Mouse (Mus musculus) hindbrain, postnatal 0 days (tissue): ENCODE data around the gene Sema3a. TPM values are rescaled to one million over a fixed set of nuclear protein-coding genes. Genes with fewer than 3 reads are reported as not detected.
A peak's percentile ranks its signal among the peaks of the same experiment; 100 is the strongest.

ENCODE experiments used
- ATAC-seq: fragments of 200-750 bp; cut with Nextera tagmentation; 2 replicates; pipeline ENCODE4 v1.8.0; 2017; ENCODE audit warnings: mild to moderate bottlenecking, moderate TSS enrichment, moderate library complexity
- DNase-seq: peaks from one replicate; pipeline ENCODE4 v3.0.0-alpha.2; 2015; ENCODE audit warnings: low spot score
- H3K27ac ChIP-seq: fragments of 300-500 bp; sonication (generic); 2 replicates; pipeline ENCODE4 v1.5.1; 2014; ENCODE audit warnings: mild to moderate bottlenecking
- H3K27me3 ChIP-seq: fragments of 300-500 bp; sonication (generic); 2 replicates; pipeline ENCODE4 v1.6.1; 2014; ENCODE audit warnings: low read length, mixed read lengths; ENCODE audit not compliant: insufficient read depth
- H3K36me3 ChIP-seq: fragments of 300-500 bp; sonication (generic); 2 replicates; pipeline ENCODE4 v1.6.1; 2014; ENCODE audit warnings: low read length, mixed read lengths; ENCODE audit not compliant: insufficient read depth
- H3K4me1 ChIP-seq: fragments of 300-500 bp; sonication (generic); 2 replicates; pipeline ENCODE4 v1.6.1; 2014; ENCODE audit warnings: antibody characterized with exemption, low read length, mixed read lengths; ENCODE audit not compliant: insufficient read depth
- H3K4me2 ChIP-seq: fragments of 300-500 bp; sonication (generic); 2 replicates; pipeline ENCODE4 v1.6.1; 2014; ENCODE audit warnings: low read depth, mild to moderate bottlenecking, low read length, moderate library complexity, mixed read lengths
- H3K4me3 ChIP-seq: fragments of 300-500 bp; sonication (generic); 2 replicates; pipeline ENCODE4 v1.5.1; 2014; ENCODE audit warnings: low read length
- H3K9ac ChIP-seq: fragments of 300-500 bp; sonication (generic); replicated peaks from 2 replicates; pipeline ENCODE4 v1.6.1; 2014; ENCODE audit warnings: mild to moderate bottlenecking, low read length, moderate library complexity, mixed read lengths
- H3K9me3 ChIP-seq: fragments of 300-500 bp; sonication (generic); 2 replicates; pipeline ENCODE4 v1.6.1; 2016; ENCODE audit warnings: low read length, mixed read lengths
- CTCF ChIP-seq: IDR thresholded peaks from 2 replicates; pipeline ENCODE4 v1.5.1; 2016; ENCODE audit warnings: antibody characterized with exemption, control low read depth, low read depth
- WGBS: fragments of 180-500 bp; shearing (Covaris S2); extraction: QIAGEN DNeasy Blood & Tissue Kit; methylation state at CpG from one replicate; pipeline ENCODE4 v1.1.7; 2014; 5-methylcytosine and 5-hydroxymethylcytosine counted together
- polyA plus RNA-seq: library from polyadenylated mRNA; unstranded; fragments of >200 nt; fragmentation: Nextera tagmentation; extraction: Ambion mirVana; gene quantifications from 2 replicates; pipeline ENCODE4 v1.2.1, GENCODE M21; 2015
- total RNA-seq: library from RNA; depleted of rRNA; stranded (reverse); fragments of >200 nt; gene quantifications from 2 replicates; pipeline ENCODE4 v1.2.3, GENCODE M21; 2014

Sema3a gene
- total and polyA plus RNA-seq, 2 experiments from 2014 or later, result 16.3 to 32.3 TPM

DNA sequence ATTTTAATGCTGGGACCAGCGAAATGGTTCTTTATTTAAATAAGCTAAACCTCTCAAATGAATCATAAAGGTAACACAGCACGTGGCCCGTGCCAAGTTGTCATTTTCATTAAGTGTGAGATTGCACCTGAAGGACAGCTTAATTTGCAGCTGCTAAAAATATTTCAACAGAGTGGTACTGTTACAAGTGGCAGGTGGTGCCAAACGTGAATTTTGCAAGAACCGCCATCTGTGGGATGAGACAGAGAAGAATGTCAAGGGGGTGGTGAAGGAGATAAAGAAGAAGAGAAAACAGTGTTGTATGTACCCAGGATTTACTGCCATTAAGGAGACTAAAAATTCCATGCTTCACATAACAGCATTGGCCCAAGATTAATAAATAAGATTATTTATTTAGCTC, 423.9 kb downstream of the Sema3a start:
- H3K4me3 ChIP-seq, result no peak overlapping the region
- no peaks in the 10 kb centered on the region for H3K9me3 ChIP-seq
- no peak overlapping the region for H3K27ac ChIP-seq
- no peak overlapping the region for H3K9ac ChIP-seq
- H3K4me2 ChIP-seq, result no peak overlapping the region
- no peaks in the 10 kb centered on the region for H3K36me3 ChIP-seq
- no peaks in the 10 kb centered on the region for H3K4me1 ChIP-seq
- H3K27me3 ChIP-seq, result no peaks in the 10 kb centered on the region
- no peak for ATAC-seq
- DNase-seq, result no peak
- no peak for TF ChIP-seq CTCF
- WGBS, result 76% methylated on average over 5 of the region's 5 CpGs

DNA sequence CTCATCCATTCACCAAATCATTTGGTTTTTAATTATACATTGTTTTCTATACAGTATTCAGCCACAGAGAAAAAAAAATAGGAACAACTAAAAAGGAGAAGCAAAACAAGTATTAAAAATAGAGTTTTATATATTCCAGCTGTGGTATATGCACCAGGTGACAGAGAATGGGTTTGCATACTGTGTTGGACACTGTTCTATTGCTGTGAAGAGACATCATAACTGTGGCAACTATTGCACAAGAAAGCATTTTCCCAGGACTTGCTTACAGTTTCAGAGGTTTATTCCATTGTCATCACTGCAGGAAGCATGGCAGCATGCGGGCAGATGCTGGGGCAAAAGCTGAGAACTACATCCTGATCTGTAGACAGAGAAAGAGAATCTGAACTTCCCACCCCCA, 425.7 kb downstream of the Sema3a start:
- Histone ChIP-seq H3K36me3 (no peaks in the 10 kb centered on the region), H3K4me1 (no peaks in the 10 kb centered on the region), H3K4me3 (no peak overlapping the region), H3K27me3 (no peaks in the 10 kb centered on the region), H3K9me3 (no peaks in the 10 kb centered on the region), H3K9ac (no peak overlapping the region), H3K4me2 (no peak overlapping the region), H3K27ac (no peak overlapping the region)
- DNase-seq, result no peak
- 80% methylated on average over 1 of the region's 1 CpGs for WGBS
- TF ChIP-seq CTCF, result no peak
- ATAC-seq, result no peak

DNA sequence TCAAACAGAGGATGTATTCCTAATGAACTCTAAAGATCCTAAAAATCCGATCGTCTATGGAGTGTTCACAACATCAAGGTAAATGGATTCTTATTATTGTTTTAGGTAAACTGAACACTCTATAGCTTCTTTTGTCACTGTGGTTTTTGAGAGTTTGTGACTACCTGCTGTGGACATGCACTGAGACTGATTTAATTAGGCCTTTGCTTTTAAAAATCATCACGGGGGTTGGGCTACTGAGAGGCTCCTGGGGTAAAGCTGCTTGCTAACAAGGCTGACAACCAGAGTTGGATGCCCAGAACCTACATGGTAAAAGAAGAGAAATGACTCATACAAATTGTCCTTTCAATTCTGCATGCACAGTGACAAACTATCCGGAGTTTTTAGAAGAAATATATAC, 432.0 kb downstream of the Sema3a start:
- Histone ChIP-seq H3K4me3 (no peak overlapping the region), H3K4me2 (no peak overlapping the region), H3K27ac (no peak overlapping the region), H3K36me3 (no peaks in the 10 kb centered on the region), H3K9ac (no peak overlapping the region), H3K4me1 (no peaks in the 10 kb centered on the region), H3K9me3 (no peaks in the 10 kb centered on the region), H3K27me3 (no peaks in the 10 kb centered on the region)
- WGBS, result 25% methylated on average over 4 of the region's 4 CpGs
- TF ChIP-seq CTCF, result no peak
- no peak for DNase-seq
- ATAC-seq, result no peak

DNA sequence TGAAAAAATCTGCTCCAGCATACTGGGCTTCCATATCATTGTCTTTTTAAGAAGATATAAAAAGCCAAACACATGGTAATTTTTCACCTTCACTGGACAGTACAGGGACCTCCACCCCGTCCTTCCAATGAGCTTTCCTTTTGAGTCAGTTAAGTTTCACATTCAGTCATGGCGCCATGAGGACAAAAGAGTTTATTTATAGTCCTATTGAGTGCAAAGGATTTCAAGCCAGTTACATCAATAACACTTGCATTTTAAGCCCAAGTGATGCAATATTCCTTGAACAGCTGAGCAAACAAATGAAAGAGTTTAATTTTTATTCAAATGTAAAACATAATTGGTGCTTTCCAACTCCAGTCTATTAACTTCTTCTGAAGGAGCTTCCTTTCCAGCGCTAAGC, 448.7 kb downstream of the Sema3a start:
- WGBS, result 71% methylated on average over 3 of the region's 3 CpGs
- no peak overlapping the region for H3K4me2 ChIP-seq
- H3K4me3 ChIP-seq, result no peak overlapping the region
- DNase-seq (no peak), ATAC-seq (no peak)
- H3K36me3 ChIP-seq, result no peaks in the 10 kb centered on the region
- no peaks in the 10 kb centered on the region for H3K4me1 ChIP-seq
- H3K9me3 ChIP-seq, result no peaks in the 10 kb centered on the region
- TF ChIP-seq CTCF, result no peak
- H3K27me3 ChIP-seq, result no peaks in the 10 kb centered on the region
- no peak overlapping the region for H3K27ac ChIP-seq
- no peak overlapping the region for H3K9ac ChIP-seq

DNA sequence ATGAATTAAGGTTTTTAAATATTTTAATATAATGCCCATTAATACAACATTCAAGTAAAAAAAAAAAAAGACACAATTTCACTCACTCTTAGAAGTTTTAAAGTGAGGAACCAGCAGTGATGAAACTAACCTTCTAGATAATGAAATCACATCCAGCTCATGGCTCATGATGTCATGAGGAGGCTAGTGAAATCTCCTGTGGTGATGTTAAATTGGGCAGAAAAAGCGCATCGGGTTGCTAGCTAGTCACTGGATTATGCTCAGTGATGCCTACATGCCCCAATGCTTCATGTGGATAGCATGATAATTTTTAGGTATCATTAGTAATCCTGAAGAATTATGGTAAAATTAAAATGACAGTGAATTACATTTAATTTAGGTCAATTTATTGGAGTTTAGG, 453.9 kb downstream of the Sema3a start:
- WGBS, result 45% methylated on average over 2 of the region's 2 CpGs
- DNase-seq (peak; percentile 70), ATAC-seq (no peak)
- no peak overlapping the region for H3K27ac ChIP-seq
- TF ChIP-seq CTCF, result no peak
- no peaks in the 10 kb centered on the region for H3K4me1 ChIP-seq
- no peaks in the 10 kb centered on the region for H3K27me3 ChIP-seq
- no peak overlapping the region for H3K9ac ChIP-seq
- H3K4me3 ChIP-seq, result no peak overlapping the region
- no peaks in the 10 kb centered on the region for H3K36me3 ChIP-seq
- H3K4me2 ChIP-seq, result no peak overlapping the region
- no peaks in the 10 kb centered on the region for H3K9me3 ChIP-seq

DNA sequence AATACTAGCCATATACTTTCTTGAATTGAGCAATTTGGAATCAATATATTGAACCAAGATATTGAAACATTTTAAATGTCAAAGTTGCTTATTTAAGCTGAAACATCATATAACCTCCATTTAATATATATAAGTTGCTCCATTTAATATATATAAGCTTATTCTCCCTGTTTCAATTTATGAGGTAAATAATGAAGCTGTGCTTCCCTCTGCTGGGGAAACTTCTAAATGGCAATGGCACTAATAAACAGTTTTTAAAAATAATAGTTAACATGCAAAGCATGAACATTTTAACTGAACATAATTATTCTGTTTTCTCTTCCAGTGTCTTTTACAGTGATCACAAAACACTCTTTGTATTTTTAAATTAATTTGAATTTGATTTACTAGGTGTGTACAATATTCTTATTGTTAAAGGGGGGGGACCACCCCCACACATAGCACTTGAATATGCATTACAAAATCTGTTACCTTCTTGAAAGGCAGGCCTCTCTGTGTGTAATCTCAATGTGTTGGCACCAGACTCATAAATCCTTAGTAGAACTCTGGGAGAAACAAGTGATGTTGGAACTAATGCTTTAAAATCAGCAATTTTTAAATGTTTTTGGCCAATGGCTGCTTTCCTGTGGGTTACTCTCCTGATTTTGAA, 460.5 kb downstream of the Sema3a start:
- no peaks in the 10 kb centered on the region for H3K36me3 ChIP-seq
- H3K9ac ChIP-seq, result no peak overlapping the region
- no peaks in the 10 kb centered on the region for H3K4me1 ChIP-seq
- no peaks in the 10 kb centered on the region for H3K27me3 ChIP-seq
- no peak overlapping the region for H3K4me3 ChIP-seq
- ATAC-seq (no peak), DNase-seq (peak; percentile 66)
- no peak overlapping the region for H3K27ac ChIP-seq
- no peak overlapping the region for H3K4me2 ChIP-seq
- TF ChIP-seq CTCF, result peak; percentile 68
- no peaks in the 10 kb centered on the region for H3K9me3 ChIP-seq

DNA sequence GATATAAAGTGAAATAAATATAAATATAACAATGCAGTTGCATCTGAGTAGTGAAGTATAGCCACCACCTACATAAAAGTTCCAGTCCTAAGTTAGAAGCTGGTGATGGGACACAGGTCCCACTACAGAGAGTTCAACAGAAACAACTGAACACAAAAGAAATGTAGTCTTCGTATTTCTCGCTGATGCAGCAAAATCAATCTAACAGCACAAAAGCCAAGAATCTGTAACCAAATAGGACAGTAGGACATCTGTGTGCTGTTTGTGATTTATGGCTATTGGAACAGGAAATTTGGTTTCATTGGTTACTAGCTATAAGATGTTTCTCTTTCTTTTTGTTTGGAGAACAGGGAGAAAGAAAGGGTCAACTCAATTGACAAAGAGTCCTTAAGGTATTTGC, 469.2 kb downstream of the Sema3a start:
- Histone ChIP-seq H3K27ac (no peak overlapping the region), H3K4me2 (no peak overlapping the region), H3K9me3 (no peaks in the 10 kb centered on the region), H3K9ac (no peak overlapping the region), H3K27me3 (no peaks in the 10 kb centered on the region), H3K36me3 (no peaks in the 10 kb centered on the region), H3K4me3 (no peak overlapping the region), H3K4me1 (no peaks in the 10 kb centered on the region)
- DNase-seq (no peak), ATAC-seq (no peak)
- TF ChIP-seq CTCF, result no peak
- 84% methylated on average over 2 of the region's 2 CpGs for WGBS
